Mouse (Mus musculus) gastrocnemius, adult 8-10 months (tissue): ENCODE measurements around the gene Barhl1. TPM values are rescaled to one million over a fixed set of nuclear protein-coding genes. Genes with fewer than 3 reads are reported as not detected.

Experiments
- DNase-seq, 2 experiments: peaks; one replicate each; pipeline ENCODE4 v3.0.0; 2022; ENCODE audit warnings: low spot score in 2 of 2
- total RNA-seq, 4 experiments: library from RNA; stranded (reverse); gene quantifications; 2 replicates each; pipeline ENCODE4 v1.2.4; 2022

Barhl1 gene
- total RNA-seq, result not detected

GRCm38 (mm10) chr2:28916513-28916865 lies at the start of gene Barhl1:
Barhl1 (minus strand) TSS chr2:28916668.
- no peak for DNase-seq

- no peak for DNase-seq
These were observed 47.1 kb upstream of the Barhl1 start for GRCm38 (mm10) chr2:28963565-28963964.

DNA sequence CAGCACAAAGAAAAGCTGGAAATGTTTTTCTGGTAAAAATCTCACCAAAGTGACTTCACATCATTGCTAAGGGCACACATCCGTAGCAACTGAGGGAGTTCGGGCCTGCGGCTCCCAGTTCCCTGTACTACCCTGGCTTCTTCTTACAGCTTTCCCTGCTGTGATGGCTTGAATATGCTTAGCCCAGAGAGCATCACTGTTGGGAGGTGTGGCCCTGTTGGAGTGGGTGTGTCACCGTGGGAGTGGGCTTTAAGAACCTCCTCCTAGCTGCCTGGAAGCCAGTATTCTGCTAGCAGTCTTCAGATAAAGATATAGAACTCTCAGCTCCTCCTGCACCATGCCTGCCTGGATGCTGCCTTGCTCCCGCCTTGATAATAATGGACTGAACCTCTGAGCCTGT lies 45.2 kb upstream of the Barhl1 start:
- DNase-seq, result no peak

DNA sequence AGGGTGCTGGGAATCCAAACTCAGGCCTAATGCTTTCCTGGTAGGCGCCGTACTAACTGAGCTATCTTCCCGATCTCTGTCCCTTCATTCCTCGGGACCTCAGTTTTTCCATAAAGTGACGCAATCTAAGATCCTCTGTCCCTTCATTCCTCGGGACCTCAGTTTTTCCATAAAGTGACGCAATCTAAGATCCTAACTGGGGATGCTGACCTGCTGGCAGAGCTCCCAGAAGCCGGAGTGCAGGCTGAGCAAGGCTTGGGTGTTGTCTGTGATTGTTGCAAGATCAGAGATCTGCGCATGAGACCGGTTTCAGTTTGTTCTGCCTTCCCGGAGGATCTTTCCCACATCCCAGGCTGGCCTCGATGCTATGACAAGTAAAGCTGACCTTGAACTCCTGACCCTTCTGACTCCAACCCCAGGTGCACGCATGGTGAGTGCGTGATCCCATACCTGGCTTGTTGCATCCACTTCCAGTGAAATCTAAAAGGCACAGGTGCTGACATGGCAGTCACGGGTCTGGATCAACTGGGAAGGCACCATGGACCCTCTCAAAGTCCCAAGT lies 44.6 kb upstream of the Barhl1 start:
- DNase-seq, result no peak

DNA sequence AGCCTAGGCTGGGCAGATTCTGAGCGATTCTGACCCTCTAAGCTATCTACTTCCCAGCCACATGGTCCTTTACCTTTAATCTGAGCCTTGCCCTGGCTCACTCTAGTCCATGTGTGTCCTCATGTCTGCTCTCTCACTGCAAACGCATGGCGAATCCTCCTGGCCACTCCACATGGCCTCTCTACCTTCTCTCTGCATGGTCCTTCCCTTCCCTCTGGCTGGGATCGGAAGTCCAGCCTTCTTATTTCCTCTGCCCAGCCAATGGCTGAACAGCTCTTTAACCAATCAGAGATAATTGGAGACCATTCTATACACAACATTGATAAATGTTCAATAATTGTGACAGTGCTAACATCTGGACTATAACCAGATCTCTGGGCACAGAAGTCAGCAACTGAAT lies 40.4 kb upstream of the Barhl1 start:
- no peak for DNase-seq

DNA sequence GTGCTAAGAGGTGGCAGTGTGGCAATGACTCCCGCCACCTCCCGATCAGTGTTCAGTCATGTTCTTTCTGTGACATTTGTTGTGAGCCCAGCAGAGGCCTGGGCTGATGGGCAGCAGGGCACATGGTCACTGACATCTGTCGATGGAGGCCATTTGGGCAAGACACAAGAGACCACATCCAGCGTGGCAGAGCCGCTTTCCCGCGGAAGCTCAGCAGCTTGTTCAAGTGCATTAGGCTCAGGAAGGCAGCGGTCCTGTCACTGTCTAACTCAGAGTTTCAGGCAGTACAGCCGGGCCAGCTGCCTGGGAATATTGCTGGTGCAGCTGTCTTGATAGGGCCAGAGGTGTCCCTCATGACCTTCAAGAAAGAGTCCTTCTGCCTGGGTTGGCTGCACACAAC lies 38.1 kb upstream of the Barhl1 start:
- no peak for DNase-seq

GRCm38 (mm10) chr2:28952981-28953380 lies 36.5 kb upstream of the Barhl1 start:
- DNase-seq, result no peak

GRCm38 (mm10) chr2:28946312-28946711 lies 29.8 kb upstream of the Barhl1 start:
- DNase-seq, result no peak

DNA sequence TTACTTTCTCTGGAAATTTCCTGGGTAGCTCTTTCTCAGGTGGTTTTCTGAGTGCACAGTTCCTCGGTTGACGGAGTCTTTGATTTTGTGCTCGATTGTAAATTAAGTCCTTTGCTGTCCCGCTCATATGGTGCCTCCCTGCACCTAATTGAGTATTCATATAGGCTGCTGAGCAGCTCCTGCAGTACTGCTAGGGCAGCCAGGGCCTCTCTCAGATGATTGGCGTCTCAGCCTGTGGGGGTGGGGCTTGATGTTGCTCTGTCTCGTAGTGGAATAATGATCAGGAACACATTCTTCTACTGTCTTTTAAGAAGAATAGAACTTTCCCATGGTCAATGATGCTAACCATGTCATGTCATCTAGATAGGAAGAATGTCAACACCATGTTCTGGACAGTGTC lies 28.9 kb upstream of the Barhl1 start:
- no peak for DNase-seq

DNA sequence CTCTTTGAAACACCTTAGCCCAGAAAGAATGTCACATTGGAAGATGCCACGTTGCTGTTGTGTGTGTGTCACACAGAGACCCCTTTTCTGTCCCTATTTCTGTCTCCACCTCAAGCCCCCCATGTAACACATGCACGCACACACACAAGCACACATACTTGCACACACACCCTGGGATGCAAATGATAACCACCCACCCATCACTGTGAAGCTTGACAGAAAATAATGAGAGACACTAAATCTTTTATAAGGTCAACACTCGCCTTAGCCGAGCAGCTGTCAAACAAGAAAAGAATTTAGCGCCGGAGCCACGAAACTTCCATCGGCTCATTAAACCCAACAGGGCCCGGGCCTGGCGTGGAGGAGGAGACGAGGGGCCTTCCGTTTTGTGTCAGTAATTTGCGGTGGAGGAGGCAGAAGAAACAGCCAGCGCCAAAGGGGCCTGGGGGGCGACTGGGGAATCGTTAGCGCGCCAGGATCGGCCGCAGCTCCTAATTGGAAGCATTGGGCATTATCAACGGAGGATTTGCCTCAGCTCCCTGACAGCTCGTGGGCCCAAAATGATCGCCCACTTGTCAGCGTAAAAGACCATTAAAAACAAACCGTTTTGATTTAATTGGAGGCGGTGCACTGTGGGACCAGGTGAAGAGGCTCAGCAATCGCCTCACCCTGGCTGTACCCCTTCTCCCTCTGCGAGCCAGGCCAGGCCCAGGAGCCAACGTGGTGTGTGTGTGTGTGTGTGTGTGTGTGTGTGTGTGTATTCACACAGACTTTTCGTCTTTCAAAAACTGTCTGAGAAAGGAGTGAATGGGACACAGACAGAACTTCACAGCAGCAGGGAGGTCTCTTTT lies 27.4 kb upstream of the Barhl1 start:
- DNase-seq, result no peak

DNA sequence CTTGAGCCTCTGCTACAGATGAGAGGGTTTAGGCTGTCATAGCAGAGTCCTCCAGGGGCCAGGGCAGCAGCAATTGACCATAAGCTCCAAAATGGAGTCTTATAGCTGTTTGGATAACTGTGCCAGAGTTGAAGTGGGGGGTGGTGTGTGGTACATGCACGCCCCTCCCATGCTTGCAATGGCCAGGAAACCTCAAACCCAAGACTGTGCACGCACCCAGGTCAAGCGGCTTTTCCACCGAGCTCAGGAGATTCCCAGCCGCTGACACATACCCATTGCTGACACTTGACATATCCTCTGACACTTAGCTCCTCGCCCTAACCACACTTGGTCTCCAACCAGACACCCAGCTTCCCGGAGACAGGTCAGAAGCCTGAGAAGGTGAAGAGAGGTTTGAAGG lies 22.5 kb upstream of the Barhl1 start:
- no peak for DNase-seq

DNA sequence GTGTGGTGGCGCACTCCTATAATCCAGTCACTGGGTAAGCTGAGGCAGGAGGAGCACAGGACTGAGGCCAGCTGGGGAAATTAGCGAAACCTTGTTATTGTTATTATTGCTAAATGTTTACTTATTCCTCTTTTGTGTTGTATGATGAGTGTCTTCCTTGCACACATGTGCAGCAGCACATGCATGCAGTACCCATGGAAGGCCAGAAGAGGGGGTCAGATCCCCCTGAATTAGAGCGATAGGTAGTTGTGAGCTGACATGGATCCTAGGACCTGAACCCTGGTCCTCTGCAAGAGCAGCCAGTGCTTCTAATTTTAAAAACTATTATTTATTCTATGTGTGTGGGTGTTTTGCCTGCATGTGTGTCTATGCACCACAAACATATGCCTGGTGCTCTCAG lies 14.1 kb upstream of the Barhl1 start:
- no peak for DNase-seq

DNA sequence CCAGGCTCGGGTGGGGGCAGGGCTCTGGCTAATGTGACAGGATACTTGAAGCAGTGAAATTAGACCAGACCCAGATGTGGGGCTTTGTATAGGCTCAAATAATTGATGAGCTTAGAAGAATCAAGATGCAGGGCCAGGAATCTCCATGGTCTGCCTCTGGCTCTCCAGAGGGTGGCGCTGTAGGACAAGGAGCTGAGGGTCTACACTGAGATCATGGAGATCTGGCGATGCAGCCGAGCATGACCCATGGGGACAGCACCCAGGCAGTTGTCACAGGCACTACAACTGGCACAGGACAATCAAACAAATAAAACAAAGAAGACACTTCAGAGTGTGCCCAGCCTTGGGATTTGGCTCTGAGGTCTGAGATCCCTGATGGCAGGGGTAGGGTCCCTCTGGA lies 7.4 kb upstream of the Barhl1 start:
- DNase-seq, result peak in 1 of 2 experiments; percentile 13

- no peak for DNase-seq
These were observed 2.5 kb upstream of the Barhl1 start for GRCm38 (mm10) chr2:28919001-28919400.

DNA sequence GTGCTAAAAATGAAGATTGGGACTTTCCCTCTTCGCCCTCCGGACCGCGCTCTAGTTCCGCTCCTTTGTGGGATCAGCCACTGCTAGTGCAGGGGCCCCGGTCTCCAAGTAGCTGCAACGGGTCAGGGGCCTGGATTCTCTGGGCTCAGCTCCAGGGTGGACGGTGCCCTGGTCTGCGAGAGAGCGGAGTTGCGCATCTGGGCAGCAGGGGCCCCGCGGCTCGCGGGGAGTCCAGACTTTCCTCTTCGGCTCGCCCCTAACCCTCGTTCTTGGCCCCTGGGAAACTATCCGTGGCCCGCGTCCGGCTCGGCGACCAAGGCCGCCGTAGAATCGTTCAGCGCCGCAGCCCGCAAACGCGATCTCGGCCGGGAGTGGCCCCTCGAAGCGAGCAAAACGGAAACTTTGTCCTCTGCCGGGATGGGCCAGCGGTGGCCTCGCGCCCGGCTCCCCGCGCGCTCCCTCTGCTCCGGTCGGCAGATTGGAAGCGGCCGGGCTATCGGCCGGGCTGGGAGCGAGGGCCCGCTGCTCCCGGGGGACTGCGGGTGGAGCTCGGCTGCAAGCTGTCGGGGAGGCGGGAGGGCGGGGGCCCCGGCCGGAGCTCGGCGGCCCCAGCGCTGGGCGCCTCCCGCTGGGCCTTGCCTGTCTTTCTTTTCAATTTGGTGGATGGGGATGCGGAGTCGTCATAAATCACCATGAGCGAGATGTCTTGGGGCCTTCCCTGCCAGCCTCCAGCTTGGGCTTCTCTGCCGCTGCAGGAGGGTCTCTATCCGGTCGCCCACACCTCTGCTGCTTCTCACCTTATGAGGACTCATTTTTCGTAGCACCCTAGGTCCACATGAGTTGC lies 1.3 kb upstream of the Barhl1 start:
- no peak for DNase-seq

DNA sequence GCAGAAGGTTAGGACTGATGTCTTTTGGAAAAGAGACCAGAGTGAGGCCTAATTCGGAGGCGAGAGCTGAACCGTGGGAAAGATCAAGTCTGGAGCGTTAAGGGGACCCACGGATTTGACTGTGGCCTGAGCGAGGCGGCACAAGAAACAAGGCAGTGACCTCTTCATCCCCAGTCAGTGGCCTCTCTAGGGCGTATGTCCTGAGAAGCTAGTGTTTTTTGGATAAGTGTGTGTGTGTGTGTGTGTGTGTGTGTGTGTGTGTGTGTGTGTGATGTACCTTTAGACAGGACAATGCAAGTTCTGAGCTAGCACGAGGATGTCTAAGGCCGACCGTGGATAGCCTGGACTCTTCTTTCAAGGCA lies 669 bp upstream of the Barhl1 start:
- DNase-seq, result no peak

GRCm38 (mm10) chr2:28915768-28916512 lies 528 bp downstream of the Barhl1 start:
- DNase-seq, result peak in 1 of 2 experiments; percentile 38

GRCm38 (mm10) chr2:28915104-28915738 lies 1.2 kb downstream of the Barhl1 start:
- no peak for DNase-seq

- DNase-seq, result no peak
These were observed 2.3 kb downstream of the Barhl1 start for GRCm38 (mm10) chr2:28914121-28914520.

DNA sequence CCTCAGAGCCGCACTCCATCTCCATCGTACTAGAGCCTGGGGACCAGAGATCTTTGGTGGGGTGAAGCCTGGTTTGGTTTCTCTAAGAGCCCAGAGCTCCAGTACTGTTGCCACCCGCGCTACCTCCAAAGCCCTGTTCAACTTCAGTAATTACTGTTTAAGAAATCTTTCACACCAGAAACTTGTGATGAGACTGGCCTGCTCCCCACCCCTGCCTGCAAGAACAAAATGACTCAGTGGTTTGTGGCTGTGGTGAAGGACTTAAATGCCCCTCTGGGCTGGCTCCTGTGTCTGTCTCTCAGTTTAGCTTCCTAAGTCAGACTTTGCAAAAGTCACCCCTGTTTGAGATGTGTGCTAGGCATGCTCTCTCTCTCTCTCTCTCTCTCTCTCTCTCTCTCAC lies 3.5 kb downstream of the Barhl1 start:
- no peak for DNase-seq

- DNase-seq, result no peak
These were observed 4.3 kb downstream of the Barhl1 start for GRCm38 (mm10) chr2:28912039-28912700.
